Mouse (Mus musculus) embryonic fibroblast, embryonic 13.5 days (primary cell): ENCODE data around the gene Tspan9.

Experiments
- CTCF ChIP-seq: IDR thresholded peaks from 2 replicates; pipeline ENCODE4 v1.5.1; 2011; ENCODE audit warnings: mild to moderate bottlenecking, control low read depth, low read length, moderate library complexity, borderline replicate concordance; ENCODE audit not compliant: insufficient read depth
- POLR2A ChIP-seq: IDR thresholded peaks from 2 replicates; pipeline ENCODE4 v1.6.1; 2011; ENCODE audit warnings: low read depth, mild to moderate bottlenecking, control low read depth, low read length, moderate library complexity

DNA sequence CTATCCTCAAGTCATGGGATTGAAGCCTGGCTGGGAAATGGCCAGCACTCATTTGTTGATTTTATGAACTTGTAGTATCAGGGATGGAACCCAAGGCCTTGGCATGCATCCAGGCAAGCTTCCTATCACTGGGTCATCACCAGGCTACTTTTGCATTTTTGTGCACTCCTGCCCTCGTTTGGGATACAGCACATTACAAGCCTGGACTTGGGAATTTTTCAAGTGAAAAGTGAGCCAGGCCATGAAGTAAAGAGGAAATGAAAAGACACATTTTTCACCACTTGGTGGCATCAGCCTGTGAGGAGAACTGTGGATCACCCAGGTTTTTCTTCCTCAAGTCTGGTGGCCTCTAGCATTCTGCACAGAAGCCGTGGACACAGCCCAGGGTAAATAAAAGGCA lies 40.1 kb upstream of the Tspan9 start:
- TF ChIP-seq CTCF (no peak), POLR2A (no peak)
